Mouse (Mus musculus) regulatory T cell (primary cell): ENCODE measurements around the gene Mllt11.
"Not testable (repeated sequence)": the region's sequence is repeated elsewhere in the genome, so short reads cannot be mapped to it uniquely, and the experiment has no call there.

Experiments used
- in situ Hi-C: fragments of 300-600 bp; cut with MboI, MseI; formaldehyde crosslinking; loops from one replicate; pipeline ENCODE4 v1.15.1; 2025; ENCODE audit warnings: high pct_unique_total_duplicates

Gene Mllt11

DNA sequence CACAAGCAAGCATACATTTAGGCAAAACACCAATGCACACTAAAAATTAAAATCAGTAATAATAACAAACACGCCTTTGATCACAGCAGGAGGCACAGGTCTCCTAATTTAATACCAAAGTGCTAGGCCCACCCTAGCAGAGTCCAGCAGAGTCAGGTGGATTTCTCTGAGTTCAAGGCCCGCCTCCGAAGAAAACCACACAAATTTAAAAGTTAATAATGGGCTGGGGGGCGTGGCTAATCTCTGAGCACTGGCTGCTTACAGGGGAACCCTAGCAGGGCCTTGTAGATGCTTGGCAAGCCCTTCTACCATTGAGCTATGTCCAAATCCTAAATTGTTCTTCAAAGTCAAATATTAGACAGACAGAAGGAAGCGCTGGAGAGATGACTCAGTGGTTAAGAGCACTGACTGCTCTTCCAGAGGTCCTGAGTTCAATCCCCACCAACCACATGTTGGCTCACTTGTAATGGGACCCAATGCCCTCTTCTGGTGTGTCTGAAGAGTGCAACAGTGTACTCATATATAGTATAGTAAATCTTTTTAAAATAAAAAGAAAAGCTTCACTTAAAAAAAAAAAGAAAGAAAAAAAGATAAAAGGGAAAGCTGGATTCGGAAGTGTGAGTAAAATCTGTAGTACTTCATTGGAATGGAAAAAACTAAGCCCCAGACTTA lies 13.4 kb downstream of the Mllt11 start:
- in situ Hi-C loops: no loop called here

- in situ Hi-C loops: no loop called here
Measured at GRCm38 (mm10) chr3:95217255-95218134, 14.5 kb downstream of the Mllt11 start, which contains the start of gene Gabpb2. Gene Gabpb2 (minus strand): TSS chr3:95217916.

- in situ Hi-C loops: no loop called here
Measured at GRCm38 (mm10) chr3:95216655-95217254, 15.2 kb downstream of the Mllt11 start.

GRCm38 (mm10) chr3:95213609-95213975 lies 18.4 kb downstream of the Mllt11 start:
- in situ Hi-C loops: no loop called here

DNA sequence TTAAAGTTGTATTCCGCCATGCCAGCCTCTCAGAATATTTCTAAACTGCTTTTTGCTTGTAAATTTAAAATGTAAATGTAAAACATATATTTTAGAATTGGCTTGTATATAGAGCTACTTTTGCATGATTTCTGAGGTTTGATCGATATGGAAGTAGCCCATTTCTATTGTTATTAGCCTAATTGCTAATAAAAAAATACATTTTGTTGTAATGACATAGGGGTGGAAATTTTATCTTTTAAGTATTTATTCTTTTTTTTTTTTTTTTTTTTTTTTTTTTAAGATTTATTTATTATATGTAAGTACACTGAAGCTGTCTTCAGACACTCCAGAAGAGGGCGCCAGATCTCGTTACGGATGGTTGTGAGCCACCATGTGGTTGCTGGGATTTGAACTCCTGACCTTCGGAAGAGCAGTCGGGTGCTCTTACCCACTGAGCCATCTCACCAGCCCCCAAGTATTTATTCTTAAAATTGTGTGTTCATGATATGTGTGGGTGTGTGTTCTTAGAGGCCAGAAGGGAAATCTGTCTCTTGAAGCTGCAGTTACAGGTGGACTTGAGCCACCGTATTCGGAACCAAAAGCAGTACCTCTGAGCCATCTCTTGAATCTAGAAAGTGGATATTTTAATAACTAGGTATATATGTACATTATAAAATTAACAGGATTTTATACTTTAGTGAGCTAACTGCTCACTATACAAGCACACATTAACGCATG lies 18.9 kb downstream of the Mllt11 start:
- in situ Hi-C loops: not testable (repeated sequence)

- in situ Hi-C loops: no loop called here
Measured at GRCm38 (mm10) chr3:95210585-95210984, 21.4 kb downstream of the Mllt11 start.

DNA sequence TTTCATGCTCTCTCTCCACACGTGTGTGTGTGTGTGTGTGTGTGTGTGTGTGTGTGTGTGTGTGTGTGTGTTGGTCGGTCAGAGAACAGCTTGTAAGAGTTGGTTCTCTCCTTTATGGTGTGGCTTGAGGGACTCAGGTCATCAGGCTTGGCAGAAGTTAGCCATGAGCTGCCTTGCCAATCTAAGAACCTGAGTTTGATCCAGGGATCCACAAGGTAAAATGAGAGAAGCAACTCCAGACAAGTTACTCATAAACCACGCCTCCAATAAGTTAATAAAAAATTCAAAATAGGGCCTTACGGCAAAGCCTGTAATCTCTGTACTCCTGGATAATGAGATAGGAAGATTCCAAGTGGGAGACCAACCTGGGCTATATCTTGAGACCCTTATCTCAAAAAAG lies 23.7 kb downstream of the Mllt11 start:
- in situ Hi-C loops: no loop called here

DNA sequence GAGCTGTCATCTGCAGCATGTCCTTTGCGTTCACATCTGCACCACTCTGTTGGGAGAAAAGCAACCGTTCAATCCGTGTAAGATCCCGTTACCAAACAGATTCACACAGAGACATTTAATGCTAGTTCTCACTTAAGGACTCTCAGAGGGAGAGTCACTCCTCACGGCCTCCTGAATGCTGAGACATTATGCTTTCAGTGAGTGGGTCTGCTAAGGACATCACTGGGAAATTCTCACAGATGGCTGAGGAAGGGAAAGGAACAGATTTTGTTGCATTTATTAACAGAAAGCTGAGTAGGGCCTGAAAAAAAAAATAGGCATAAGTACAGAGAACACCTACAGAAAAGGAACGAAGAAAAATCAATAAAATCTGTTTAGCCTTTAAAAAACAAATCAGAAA lies 28.1 kb downstream of the Mllt11 start:
- in situ Hi-C loops: no loop called here

DNA sequence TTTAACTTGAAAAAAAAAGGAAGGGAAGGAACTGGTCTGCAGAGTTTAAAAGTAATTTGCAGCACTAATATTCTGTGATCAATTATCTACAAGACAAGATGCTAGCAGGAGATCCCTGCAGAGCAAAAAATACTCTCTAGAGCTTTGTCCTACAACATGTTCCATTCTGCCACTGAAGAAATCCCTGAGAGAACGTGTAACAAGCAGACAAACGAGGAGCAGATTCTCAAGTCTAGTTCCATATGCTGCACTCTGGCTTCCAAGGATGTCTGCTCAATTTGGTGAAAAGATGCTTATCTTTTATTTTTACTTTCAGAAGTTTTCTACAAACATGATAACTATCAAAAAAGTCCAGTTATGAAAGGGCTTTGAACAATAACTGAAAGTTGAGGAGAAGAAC lies 31.4 kb downstream of the Mllt11 start:
- in situ Hi-C loops: no loop called here

DNA sequence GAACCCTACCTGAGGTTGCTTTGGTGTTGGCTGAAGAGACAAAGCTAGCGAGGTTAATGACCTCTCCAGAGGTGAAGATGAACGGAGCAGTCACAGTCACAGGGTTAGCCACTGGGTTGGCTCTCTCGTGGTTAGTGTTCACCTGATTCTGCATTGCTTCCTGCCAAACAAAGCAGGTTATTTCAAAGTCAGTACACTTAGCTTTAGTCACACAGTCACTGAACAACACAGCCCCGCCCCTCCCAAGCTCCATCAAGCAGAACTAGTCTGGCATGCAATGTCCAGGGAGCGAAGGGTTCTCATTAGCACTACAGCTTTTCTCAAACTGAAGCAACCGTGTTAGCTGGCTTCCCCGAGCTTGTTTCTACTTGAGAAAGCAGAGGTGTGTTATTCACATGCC lies 31.8 kb downstream of the Mllt11 start:
- in situ Hi-C loops: no loop called here

- in situ Hi-C loops: no loop called here
Measured at GRCm38 (mm10) chr3:95199101-95199500, 32.9 kb downstream of the Mllt11 start.

DNA sequence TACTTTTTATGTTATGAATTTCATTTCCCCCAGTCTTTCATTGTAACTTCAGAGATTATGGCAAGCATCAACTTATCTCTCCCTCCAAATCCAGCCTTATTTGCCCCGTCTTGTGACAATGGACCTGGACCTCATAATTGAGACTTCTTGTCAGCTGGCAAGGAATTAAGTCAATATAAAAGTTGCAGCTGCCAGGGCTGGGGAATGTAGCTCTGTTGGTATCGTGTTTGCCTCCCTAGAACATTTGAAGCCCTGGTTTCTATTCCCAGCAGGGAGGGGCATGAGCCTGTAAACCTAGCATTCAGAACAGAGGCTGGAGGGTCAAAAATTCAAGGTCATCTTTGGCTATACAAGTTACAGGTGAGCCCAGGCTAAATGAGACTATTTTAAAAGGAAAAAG lies 36.2 kb downstream of the Mllt11 start:
- in situ Hi-C loops: no loop called here

DNA sequence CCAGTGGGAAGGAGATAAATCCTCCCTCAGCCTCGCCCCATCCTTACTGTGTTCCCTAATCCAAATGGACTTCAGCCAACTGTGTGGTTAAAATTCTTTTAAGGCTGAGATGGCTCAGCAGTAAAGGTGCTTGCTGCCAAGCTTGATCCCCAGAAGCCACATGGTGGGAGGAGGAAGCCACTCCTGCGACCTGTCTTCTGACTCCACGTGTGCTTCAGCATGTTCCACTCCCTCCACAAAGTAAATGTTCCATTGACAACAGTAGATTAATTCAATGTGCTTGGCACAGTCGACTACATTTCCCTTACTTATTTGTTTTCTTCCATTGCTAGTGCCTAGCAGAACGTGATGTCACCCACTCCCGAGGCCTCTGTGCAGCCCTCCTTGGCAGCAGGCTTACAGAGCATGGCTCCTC lies 37.2 kb downstream of the Mllt11 start:
- in situ Hi-C loops: no loop called here

- in situ Hi-C loops: no loop called here
Measured at GRCm38 (mm10) chr3:95186888-95187287, 45.1 kb downstream of the Mllt11 start.

GRCm38 (mm10) chr3:95186100-95186499 lies 45.9 kb downstream of the Mllt11 start:
- in situ Hi-C loops: no loop called here

- in situ Hi-C loops: no loop called here
Measured at GRCm38 (mm10) chr3:95184796-95185577, 47.0 kb downstream of the Mllt11 start.

DNA sequence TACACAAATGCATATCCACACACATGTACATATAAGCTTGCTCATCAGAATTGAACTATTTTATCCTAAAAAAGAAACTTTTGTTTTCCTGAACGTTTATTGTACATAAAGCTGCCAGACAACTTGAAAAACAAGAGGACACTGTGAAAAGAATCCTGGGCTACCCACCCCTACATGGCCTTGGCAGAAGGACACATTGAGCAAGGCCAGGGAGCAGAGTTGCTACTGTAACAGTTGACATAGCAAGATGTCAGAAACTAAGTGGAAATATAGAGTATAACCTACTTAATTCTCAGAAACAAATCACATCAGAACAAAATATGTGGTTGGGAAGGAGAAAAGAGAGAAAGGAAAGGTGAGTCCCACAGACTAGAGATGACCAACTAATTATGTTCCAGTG lies 50.1 kb downstream of the Mllt11 start:
- in situ Hi-C loops: no loop called here

- in situ Hi-C loops: no loop called here
Measured at GRCm38 (mm10) chr3:95179890-95180289, 52.1 kb downstream of the Mllt11 start.

- in situ Hi-C loops: no loop called here
Measured at GRCm38 (mm10) chr3:95178948-95179347, 53.0 kb downstream of the Mllt11 start.

DNA sequence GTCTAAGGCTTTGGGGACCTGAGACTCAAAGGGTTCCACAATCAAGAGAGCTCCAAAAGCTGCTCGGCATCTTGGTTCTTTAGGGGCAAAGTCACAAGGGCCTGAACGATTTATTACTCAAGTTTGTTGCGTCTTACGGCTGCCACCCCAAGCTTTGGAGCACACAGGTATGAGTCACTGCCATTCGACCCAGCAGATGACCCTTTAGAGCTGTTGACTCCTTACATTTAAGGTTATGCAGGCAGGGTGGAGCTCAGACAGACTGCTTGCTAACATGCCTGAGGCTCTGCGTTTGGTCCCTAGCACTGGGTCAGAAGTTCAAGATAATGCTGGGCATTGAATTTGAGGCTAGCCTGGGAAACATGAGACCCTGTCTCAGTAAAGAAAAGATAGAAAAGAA lies 54.4 kb downstream of the Mllt11 start:
- in situ Hi-C loops: no loop called here

- in situ Hi-C loops: no loop called here
Measured at GRCm38 (mm10) chr3:95176500-95176899, 55.5 kb downstream of the Mllt11 start.
